Mouse (Mus musculus): ENCODE data around the gene Trmt13. TPM values are rescaled to one million over a fixed set of nuclear protein-coding genes. Genes with fewer than 3 reads are reported as not detected.
"Not testable (repeated sequence)": the region's sequence is repeated elsewhere in the genome, so short reads cannot be mapped to it uniquely, and the experiment has no call there.

Gene Trmt13
- 21.9 and 22.9 TPM in 2 replicates for polyA plus RNA-seq (2015; fragmentation: Nextera tagmentation; extraction: Ambion mirVana)

DNA sequence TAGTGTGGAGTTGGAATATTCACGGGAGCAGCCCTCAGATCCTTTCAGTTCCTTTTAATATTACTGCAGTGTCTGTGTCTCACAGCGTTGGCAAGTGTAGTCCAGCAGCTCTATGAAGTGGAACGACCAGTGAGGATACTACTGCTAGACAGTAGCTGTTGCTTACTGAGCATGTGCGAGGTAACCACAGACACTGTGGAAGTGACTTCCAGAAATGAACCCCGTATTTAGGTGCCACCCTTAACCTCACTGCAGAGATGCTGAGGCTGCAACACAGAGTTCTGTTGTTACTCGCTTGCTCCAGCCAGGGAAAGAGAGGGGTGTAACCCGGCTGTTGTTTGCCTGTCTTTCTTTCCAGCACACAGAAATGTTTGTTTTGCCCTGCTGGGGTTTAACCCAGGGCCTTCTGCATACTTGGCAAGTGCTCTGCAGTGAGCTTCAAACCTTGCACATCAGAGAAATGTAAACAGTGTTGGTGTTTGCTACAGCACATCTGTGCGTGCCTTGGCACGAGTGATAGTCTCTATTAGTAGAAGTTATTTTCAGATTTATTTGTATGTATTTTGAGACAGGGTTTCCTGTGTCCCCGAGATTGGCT lies at the start of gene Trmt13:
Trmt13 (minus strand) TSS at position 293 of the 598 bp plus-strand sequence.
- peak; percentile 47; the same call in 1 of the 2 replicates for ATAC-seq
- H3K27ac ChIP-seq = no peak within 1 kb of the TSS

DNA sequence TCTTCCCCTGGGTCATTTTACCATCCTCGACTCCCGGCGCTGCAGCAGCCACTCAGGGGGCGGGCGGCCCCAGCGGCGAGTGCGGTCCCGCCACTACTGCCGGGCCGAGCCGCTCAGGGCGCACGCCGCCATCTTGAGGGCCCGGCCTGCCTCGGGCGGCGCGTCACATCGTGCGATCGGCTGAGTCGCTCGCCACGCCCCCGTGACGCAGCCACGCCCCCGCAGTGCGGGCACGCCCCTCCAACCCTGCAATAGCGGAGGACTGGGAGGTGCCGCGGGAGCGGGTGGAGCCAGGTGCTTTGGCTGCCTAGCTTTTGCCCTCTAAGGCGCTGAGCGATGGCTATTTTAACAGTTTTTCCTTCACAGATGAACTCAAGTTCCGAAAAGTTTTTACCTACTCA lies 48.1 kb upstream of the Trmt13 start, which contains the start of gene Mfsd14a:
Mfsd14a (minus strand) TSS at position 215 of the 401 bp plus-strand sequence.
- Histone ChIP-seq H3K4me3 (replicated peaks) (peak within 1 kb of the TSS; percentile 99), H3K9me3 (no peaks in the 10 kb centered on the region), H3K4me1 (replicated peaks) (peaks cover 18% of the 10 kb centered on the region), H3K9ac (peak within 1 kb of the TSS; percentile 100), H3K27ac (peak within 1 kb of the TSS; percentile 95), H3K36me3 (no peaks in the 10 kb centered on the region), H3K27me3 (replicated peaks) (no peaks in the 10 kb centered on the region), H3K4me2 (replicated peaks) (peak within 1 kb of the TSS; percentile 60)
- peak; percentile 99 for ATAC-seq
- WGBS = under 1% methylated on average over 39 of the region's 39 CpGs

More for the DNA sequence above, at the start of gene Trmt13:
- H3K9ac ChIP-seq = no peak within 1 kb of the TSS
- 54% methylated on average over 10 of the region's 10 CpGs for WGBS
- no peak within 1 kb of the TSS for H3K4me2 ChIP-seq (replicated peaks)
- no peak within 1 kb of the TSS for H3K4me3 ChIP-seq (replicated peaks)
- H3K27me3 ChIP-seq (replicated peaks) = no peaks in the 10 kb centered on the region
- H3K36me3 ChIP-seq = peaks cover 3% of the 10 kb centered on the region; the same call in 1 of the 2 replicates
- H3K4me1 ChIP-seq (replicated peaks) = no peaks in the 10 kb centered on the region
- no peaks in the 10 kb centered on the region for H3K9me3 ChIP-seq

GRCm38 (mm10) chr3:116661870-116662414 lies 47.6 kb upstream of the Trmt13 start:
- no peaks in the 10 kb centered on the region for H3K27me3 ChIP-seq (replicated peaks)
- H3K4me3 ChIP-seq (replicated peaks) = peak overlapping the region; percentile 99
- H3K27ac ChIP-seq = peak overlapping the region; percentile 95
- peak overlapping the region; percentile 100 for H3K9ac ChIP-seq
- under 1% methylated on average over 58 of the region's 68 CpGs for WGBS
- H3K4me1 ChIP-seq (replicated peaks) = peaks cover 20% of the 10 kb centered on the region
- no peaks in the 10 kb centered on the region for H3K9me3 ChIP-seq
- peak; percentile 90 for ATAC-seq
- H3K4me2 ChIP-seq (replicated peaks) = peak overlapping the region; percentile 60
- no peaks in the 10 kb centered on the region for H3K36me3 ChIP-seq

DNA sequence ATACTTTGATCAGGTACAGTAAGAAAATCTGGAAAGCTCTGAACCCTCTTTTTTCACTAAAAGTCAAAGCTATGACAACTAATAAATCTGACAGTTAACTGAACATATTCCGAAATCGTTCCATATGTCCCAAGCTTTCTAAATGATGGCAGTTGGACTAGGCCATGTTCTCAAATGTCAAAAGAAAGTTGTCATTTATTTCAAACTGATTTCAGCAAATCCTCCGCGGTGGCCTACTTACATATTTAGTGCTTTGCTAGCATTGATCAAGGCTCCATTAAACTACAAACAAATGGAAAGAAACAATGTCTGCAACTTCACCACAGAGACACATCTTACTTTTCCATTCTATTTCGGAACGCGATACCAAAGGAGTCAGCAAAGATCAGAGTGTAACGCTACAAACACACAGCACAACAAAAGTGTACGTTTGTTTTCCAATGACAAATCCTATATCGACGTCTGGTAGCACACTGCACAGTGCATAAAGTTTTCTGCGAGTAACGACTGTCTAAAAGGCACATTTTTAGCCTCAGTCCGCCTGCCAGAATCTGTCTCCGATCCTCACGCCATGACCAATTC lies 47.0 kb upstream of the Trmt13 start:
- Histone ChIP-seq H3K4me2 (replicated peaks) (peak overlapping the region; percentile 60), H3K9ac (peak overlapping the region; percentile 100), H3K4me1 (replicated peaks) (peaks cover 20% of the 10 kb centered on the region), H3K27ac (peak overlapping the region; percentile 95), H3K4me3 (replicated peaks) (peak overlapping the region; percentile 99), H3K27me3 (replicated peaks) (no peaks in the 10 kb centered on the region), H3K36me3 (no peaks in the 10 kb centered on the region), H3K9me3 (no peaks in the 10 kb centered on the region)
- ATAC-seq = no peak
- WGBS = 3% methylated on average over 16 of the region's 16 CpGs

DNA sequence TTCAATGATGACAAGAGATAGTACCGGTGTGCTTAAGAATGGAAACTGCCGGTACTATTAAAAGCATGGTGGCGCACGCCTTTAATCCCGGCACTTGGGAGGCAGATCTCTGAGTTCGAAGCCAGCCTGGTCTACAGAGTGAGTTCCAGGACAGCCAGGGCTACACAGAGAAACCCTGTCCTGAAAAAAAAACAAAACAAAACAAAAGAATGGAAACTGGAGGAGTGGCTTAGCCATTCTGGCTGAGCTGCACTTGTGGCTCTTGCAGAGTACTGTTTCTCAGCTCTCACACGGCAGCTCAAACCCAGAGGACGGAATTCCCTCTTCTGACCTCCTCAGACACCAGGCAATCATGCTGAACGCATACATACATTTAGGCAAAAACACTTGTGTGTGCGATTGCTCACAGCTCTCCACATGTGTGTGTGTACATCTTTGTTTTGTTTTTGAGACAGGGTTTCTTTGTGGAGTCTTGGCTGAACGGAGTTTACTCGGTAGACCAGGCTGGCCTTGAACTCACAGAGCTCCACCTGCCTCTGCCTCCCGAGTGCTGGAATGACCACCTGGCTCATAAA lies 45.6 kb upstream of the Trmt13 start:
- Histone ChIP-seq H3K9ac (no peak overlapping the region), H3K4me2 (replicated peaks) (peak overlapping the region; percentile 4; the same call in 1 of the 2 replicates), H3K9me3 (no peaks in the 10 kb centered on the region), H3K27ac (no peak overlapping the region), H3K4me1 (replicated peaks) (peaks cover 20% of the 10 kb centered on the region), H3K36me3 (no peaks in the 10 kb centered on the region), H3K4me3 (replicated peaks) (no peak overlapping the region), H3K27me3 (replicated peaks) (no peaks in the 10 kb centered on the region)
- ATAC-seq = no peak
- 83% methylated on average over 13 of the region's 13 CpGs for WGBS

DNA sequence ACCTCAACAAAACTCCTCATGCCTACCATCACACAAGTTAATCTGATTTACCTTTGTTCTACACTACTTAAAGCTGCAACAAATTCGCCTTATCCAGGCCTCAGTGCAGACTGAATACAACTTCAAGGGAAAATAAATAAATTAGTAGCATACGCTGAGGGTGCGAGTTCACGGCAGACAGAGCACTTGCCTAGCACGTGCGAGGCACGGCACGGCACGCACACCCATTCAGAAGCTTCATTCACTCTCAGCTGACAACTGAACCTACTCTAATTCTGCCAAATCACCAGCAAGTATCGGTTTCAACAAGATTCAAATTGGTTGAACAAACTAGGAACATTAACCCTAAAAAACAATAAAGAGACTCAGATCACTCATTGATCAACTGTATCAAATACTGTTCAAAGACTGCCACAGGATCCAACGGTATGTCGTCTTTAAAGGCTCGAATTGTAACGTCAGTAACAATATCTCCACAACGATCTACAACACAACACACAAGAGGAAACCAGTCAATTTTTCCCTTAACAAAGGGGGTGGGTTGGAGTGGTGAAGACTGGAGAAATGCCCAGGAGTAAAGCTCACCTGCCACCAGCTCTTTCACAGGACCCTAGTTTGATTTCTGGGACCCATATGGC lies 44.7 kb upstream of the Trmt13 start:
- H3K4me1 ChIP-seq (replicated peaks) = peaks cover 20% of the 10 kb centered on the region
- no peaks in the 10 kb centered on the region for H3K36me3 ChIP-seq
- H3K9ac ChIP-seq = no peak overlapping the region
- no peak overlapping the region for H3K4me3 ChIP-seq (replicated peaks)
- no peaks in the 10 kb centered on the region for H3K27me3 ChIP-seq (replicated peaks)
- no peak overlapping the region for H3K4me2 ChIP-seq (replicated peaks)
- ATAC-seq = no peak
- WGBS = 81% methylated on average over 15 of the region's 15 CpGs
- no peaks in the 10 kb centered on the region for H3K9me3 ChIP-seq
- H3K27ac ChIP-seq = no peak overlapping the region

DNA sequence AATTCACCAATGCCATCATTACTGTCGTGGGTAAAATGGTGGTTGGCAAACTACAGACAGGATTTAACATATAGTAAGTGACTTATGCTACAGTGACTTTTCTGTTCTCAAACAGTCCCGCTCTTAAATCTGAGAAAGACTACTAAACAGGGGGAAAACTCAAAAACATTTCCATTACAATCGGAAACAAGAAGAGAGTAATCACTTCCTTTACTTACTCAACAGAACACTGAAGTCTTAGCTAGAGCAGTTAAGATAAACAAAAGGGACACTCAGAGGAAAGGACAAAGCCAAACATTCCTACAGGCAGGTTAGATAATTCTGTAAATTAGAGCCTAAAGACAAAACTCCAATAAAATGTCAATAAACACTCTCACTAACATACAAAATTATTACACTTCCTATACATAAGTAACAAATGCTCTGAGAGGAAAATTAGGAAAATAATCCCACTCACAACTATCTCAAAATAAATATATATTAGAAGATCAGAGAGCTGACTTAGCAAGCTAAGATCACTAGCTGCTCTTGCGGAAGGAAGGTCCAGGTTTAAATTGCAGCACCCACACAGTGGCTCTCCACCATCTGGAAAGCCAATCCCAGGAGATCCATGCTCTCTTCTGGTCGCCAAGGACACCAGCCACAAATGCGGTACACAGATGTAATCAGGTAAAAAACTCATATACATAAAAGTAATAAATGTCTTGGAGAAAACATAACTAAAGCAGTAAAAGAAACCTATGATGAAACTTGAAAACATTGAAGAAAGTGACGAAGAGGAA lies 42.0 kb upstream of the Trmt13 start:
- 68% methylated on average over 7 of the region's 7 CpGs for WGBS
- H3K4me1 ChIP-seq (replicated peaks) = peaks cover 19% of the 10 kb centered on the region

GRCm38 (mm10) chr3:116654051-116654450 lies 39.7 kb upstream of the Trmt13 start:
- H3K4me3 ChIP-seq (replicated peaks); H3K27ac ChIP-seq; H3K27me3 ChIP-seq (replicated peaks); H3K9ac ChIP-seq; H3K9me3 ChIP-seq; ATAC-seq; H3K4me2 ChIP-seq (replicated peaks); H3K36me3 ChIP-seq: not testable (repeated sequence)
- peaks cover 12% of the 10 kb centered on the region; the same call in 1 of the 2 replicates for H3K4me1 ChIP-seq (replicated peaks)
- 91% methylated on average over 11 of the region's 11 CpGs for WGBS

More for the DNA sequence above, 42.0 kb upstream of the Trmt13 start:
- no peaks in the 10 kb centered on the region for H3K9me3 ChIP-seq
- no peaks in the 10 kb centered on the region for H3K27me3 ChIP-seq (replicated peaks)
- no peak overlapping the region for H3K4me2 ChIP-seq (replicated peaks)
- H3K27ac ChIP-seq = no peak overlapping the region
- H3K9ac ChIP-seq = no peak overlapping the region
- H3K36me3 ChIP-seq = no peaks in the 10 kb centered on the region
- no peak overlapping the region for H3K4me3 ChIP-seq (replicated peaks)
- ATAC-seq = no peak

GRCm38 (mm10) chr3:116653278-116653945 lies 39.0 kb upstream of the Trmt13 start:
- WGBS = 67% methylated on average over 5 of the region's 5 CpGs
- H3K36me3 ChIP-seq = no peaks in the 10 kb centered on the region
- no peaks in the 10 kb centered on the region for H3K27me3 ChIP-seq (replicated peaks)
- H3K4me2 ChIP-seq (replicated peaks) = no peak overlapping the region
- H3K4me1 ChIP-seq (replicated peaks) = 0 out of 2 replicates have a peak, but pooled peaks cover 10% of the 10 kb centered on the region
- no peak overlapping the region for H3K27ac ChIP-seq
- no peak for ATAC-seq
- no peaks in the 10 kb centered on the region for H3K9me3 ChIP-seq
- H3K9ac ChIP-seq = no peak overlapping the region
- no peak overlapping the region for H3K4me3 ChIP-seq (replicated peaks)

- no peaks in the 10 kb centered on the region for H3K36me3 ChIP-seq
- H3K27ac ChIP-seq = no peak overlapping the region
- no peak overlapping the region for H3K4me3 ChIP-seq (replicated peaks)
- no peak overlapping the region for H3K9ac ChIP-seq
- H3K4me2 ChIP-seq (replicated peaks) = no peak overlapping the region
- ATAC-seq = no peak
- 0 out of 2 replicates have a peak, but pooled peaks cover 3% of the 10 kb centered on the region for H3K4me1 ChIP-seq (replicated peaks)
- 54% methylated on average over 3 of the region's 3 CpGs for WGBS
- no peaks in the 10 kb centered on the region for H3K9me3 ChIP-seq
- H3K27me3 ChIP-seq (replicated peaks) = no peaks in the 10 kb centered on the region
Measured at GRCm38 (mm10) chr3:116652033-116652446, 37.7 kb upstream of the Trmt13 start.

GRCm38 (mm10) chr3:116650698-116651097 lies 36.3 kb upstream of the Trmt13 start:
- Histone ChIP-seq H3K9ac (no peak overlapping the region), H3K4me1 (replicated peaks) (0 out of 2 replicates have a peak, but pooled peaks cover 3% of the 10 kb centered on the region), H3K4me3 (replicated peaks) (no peak overlapping the region), H3K27me3 (replicated peaks) (no peaks in the 10 kb centered on the region), H3K27ac (no peak overlapping the region), H3K9me3 (no peaks in the 10 kb centered on the region), H3K36me3 (peaks cover 9% of the 10 kb centered on the region), H3K4me2 (replicated peaks) (no peak overlapping the region)
- 94% methylated on average over 9 of the region's 9 CpGs for WGBS
- ATAC-seq = no peak

All from intestine, embryonic 15.5 days (tissue).